In the genomic region with DNA sequence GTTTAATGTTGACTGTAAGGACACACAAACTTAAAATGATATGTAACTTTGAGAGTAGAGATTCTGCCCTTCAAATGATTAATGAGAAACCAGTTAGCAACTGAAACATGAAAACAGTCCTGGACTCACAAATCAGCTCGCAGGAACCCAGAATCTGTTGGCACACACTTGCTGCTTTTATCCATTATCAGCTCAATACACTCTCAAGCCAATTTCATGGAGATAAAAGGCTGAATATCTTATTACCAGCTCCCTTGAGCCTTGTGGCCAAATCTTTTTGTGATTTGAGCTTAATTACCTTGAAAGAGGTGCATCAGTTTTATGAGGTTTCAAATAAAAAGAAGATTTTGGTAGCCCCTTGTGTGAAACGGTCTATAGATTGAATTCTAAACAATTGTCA, we compare ENCODE assay signal across 19 mouse cellular contexts.
DNase-seq lines count a peak whose midpoint lies in the region; ATAC-seq and TF ChIP-seq lines count a peak whose summit lies in the region.
"Had no signal": no experiment of that assay in that cellular context is flagged by ENCODE, and none has a peak within 500 bp of the region (broad histone marks: within the 10 kb centered on the region; RNA-seq: fewer than 3 reads in every experiment).

No protein-coding gene starts in this region.

- no peaks in the 10 kb centered on the region for H3K36me3 ChIP-seq in forebrain, embryonic 14.5 days (ENCODE audit: control insufficient read depth, insufficient read depth, low read length)
- no peaks in the 10 kb centered on the region for H3K36me3 ChIP-seq in forebrain, embryonic 11.5 days (ENCODE audit: control insufficient read depth, insufficient read depth, low read length)
- no peaks in the 10 kb centered on the region for H3K36me3 ChIP-seq in midbrain, embryonic 14.5 days (ENCODE audit: control insufficient read depth, insufficient read depth, low read length)
- H3K36me3 ChIP-seq in midbrain, embryonic 10.5 days = no peaks in the 10 kb centered on the region
- H3K36me3 ChIP-seq: embryonic facial prominence, embryonic 10.5 days; embryonic facial prominence, embryonic 12.5 days; forebrain, embryonic 12.5 days; forebrain, embryonic 15.5 days had no signal

- TF ChIP-seq CTCF in brain, embryonic 14.5 days (IDR thresholded peaks at IDR 0.05; ENCODE audit: borderline replicate concordance, extremely low read depth, insufficient read depth, insufficient read length) = no peak

- no peak overlapping the region for H3K27ac ChIP-seq in forebrain, embryonic 14.5 days (ENCODE audit: low read depth, low read length)
- H3K27ac ChIP-seq in forebrain, embryonic 11.5 days (ENCODE audit: low read depth, low read length) = no peak overlapping the region
- H3K27ac ChIP-seq in midbrain, embryonic 14.5 days (replicated peaks; ENCODE audit: low read depth, low read length) = no peak overlapping the region
- no peak overlapping the region for H3K27ac ChIP-seq in midbrain, embryonic 10.5 days (replicated peaks)
- H3K27ac ChIP-seq: embryonic facial prominence, embryonic 10.5 days; embryonic facial prominence, embryonic 12.5 days; forebrain, embryonic 12.5 days; forebrain, embryonic 15.5 days had no signal

- WGBS in forebrain, embryonic 14.5 days = 13% methylated on average over 2 of the region's 2 CpGs
- 27% methylated on average over 2 of the region's 2 CpGs for WGBS in forebrain, embryonic 11.5 days
- WGBS in midbrain, embryonic 14.5 days = 11% methylated on average over 2 of the region's 2 CpGs
- WGBS in midbrain, embryonic 10.5 days = 43% methylated on average over 2 of the region's 2 CpGs

- no peaks in the 10 kb centered on the region for H3K27me3 ChIP-seq in forebrain, embryonic 14.5 days (replicated peaks; ENCODE audit: control insufficient read depth, insufficient read depth, low read length)
- H3K27me3 ChIP-seq in forebrain, embryonic 11.5 days (ENCODE audit: control insufficient read depth, insufficient read depth, low read length) = no peaks in the 10 kb centered on the region
- H3K27me3 ChIP-seq in midbrain, embryonic 14.5 days (ENCODE audit: control insufficient read depth, insufficient read depth, low read length) = no peaks in the 10 kb centered on the region
- no peaks in the 10 kb centered on the region for H3K27me3 ChIP-seq in midbrain, embryonic 10.5 days (ENCODE audit: low read depth, poor library complexity, severe bottlenecking)
- H3K27me3 ChIP-seq: embryonic facial prominence, embryonic 12.5 days; forebrain, embryonic 12.5 days; forebrain, embryonic 15.5 days had no signal

- ATAC-seq in forebrain, embryonic 14.5 days = no peak
- no peak for ATAC-seq in forebrain, embryonic 11.5 days (replicated peaks; ENCODE audit: low FRiP score)
- ATAC-seq in midbrain, embryonic 14.5 days (ENCODE audit: low FRiP score, low TSS enrichment) = no peak
- ATAC-seq: forebrain, embryonic 15.5 days; forebrain, postnatal 0 days had no signal

- H3K9ac ChIP-seq in forebrain, embryonic 14.5 days (ENCODE audit: low read length) = no peak overlapping the region
- H3K9ac ChIP-seq in forebrain, embryonic 11.5 days (ENCODE audit: low read length) = no peak overlapping the region
- H3K9ac ChIP-seq in midbrain, embryonic 14.5 days (replicated peaks; ENCODE audit: low read length) = no peak overlapping the region
- H3K9ac ChIP-seq: embryonic facial prominence, embryonic 12.5 days; forebrain, embryonic 12.5 days; forebrain, embryonic 15.5 days; forebrain, postnatal 0 days had no signal

- peak; percentile 31 for DNase-seq in forebrain, embryonic 14.5 days (ENCODE audit: low spot score)
- DNase-seq in forebrain, embryonic 11.5 days (ENCODE audit: low spot score) = no peak
- peak; percentile 58 for DNase-seq in midbrain, embryonic 14.5 days
- no peak for DNase-seq in midbrain, embryonic 10.5 days (ENCODE audit: low spot score)
- DNase-seq in brain, embryonic 14.5 days (ENCODE audit: low read depth) = peak; percentile 73
- no peak for DNase-seq in heart, adult 9 months (ENCODE audit: low spot score in 2 of 2)
- DNase-seq: adrenal gland, adult 2 months; adrenal gland, postnatal 10 days; adrenal gland, postnatal 25 days; cerebellum, adult 11-12 months; cerebellum, adult 2 months; cerebellum, adult 9-10 months; cerebellum, postnatal 10 days; cerebellum, postnatal 25 days; forebrain, postnatal 0 days had no signal

- no peak for TF ChIP-seq POLR2A in brain, embryonic 14.5 days (IDR thresholded peaks at IDR 0.05; ENCODE audit: borderline replicate concordance, extremely low read depth, insufficient read depth, insufficient read length, poor library complexity, severe bottlenecking)

- H3K4me2 ChIP-seq in forebrain, embryonic 14.5 days (ENCODE audit: low read length) = no peak overlapping the region
- no peak overlapping the region for H3K4me2 ChIP-seq in forebrain, embryonic 11.5 days (ENCODE audit: low read depth, low read length, severe bottlenecking)
- no peak overlapping the region for H3K4me2 ChIP-seq in midbrain, embryonic 14.5 days (ENCODE audit: low read length)
- H3K4me2 ChIP-seq: embryonic facial prominence, embryonic 12.5 days; forebrain, embryonic 12.5 days; forebrain, embryonic 15.5 days had no signal

- no peaks in the 10 kb centered on the region for H3K9me3 ChIP-seq in forebrain, embryonic 14.5 days (replicated peaks; ENCODE audit: control insufficient read depth, low read length)
- no peaks in the 10 kb centered on the region for H3K9me3 ChIP-seq in forebrain, embryonic 11.5 days (ENCODE audit: control insufficient read depth, low read length)
- H3K9me3 ChIP-seq in midbrain, embryonic 14.5 days (ENCODE audit: control insufficient read depth, low read length) = no peaks in the 10 kb centered on the region
- H3K9me3 ChIP-seq in midbrain, embryonic 10.5 days (replicated peaks) = no peaks in the 10 kb centered on the region
- H3K9me3 ChIP-seq: embryonic facial prominence, embryonic 10.5 days; embryonic facial prominence, embryonic 12.5 days; forebrain, embryonic 12.5 days; forebrain, embryonic 15.5 days had no signal

- no peaks in the 10 kb centered on the region for H3K4me1 ChIP-seq in forebrain, embryonic 14.5 days (ENCODE audit: control insufficient read depth, insufficient read depth, low read length)
- no peaks in the 10 kb centered on the region for H3K4me1 ChIP-seq in forebrain, embryonic 11.5 days (replicated peaks; ENCODE audit: control insufficient read depth, insufficient read depth, low read length)
- no peaks in the 10 kb centered on the region for H3K4me1 ChIP-seq in midbrain, embryonic 14.5 days (ENCODE audit: control insufficient read depth, insufficient read depth, low read length)
- H3K4me1 ChIP-seq in midbrain, embryonic 10.5 days = 0 out of 2 replicates have a peak, but pooled peaks cover 5% of the 10 kb centered on the region
- H3K4me1 ChIP-seq: embryonic facial prominence, embryonic 10.5 days; embryonic facial prominence, embryonic 12.5 days; forebrain, embryonic 12.5 days; forebrain, embryonic 15.5 days had no signal

- no peak overlapping the region for H3K4me3 ChIP-seq in forebrain, embryonic 14.5 days (ENCODE audit: low read depth, low read length)
- no peak overlapping the region for H3K4me3 ChIP-seq in forebrain, embryonic 11.5 days (ENCODE audit: low read depth, low read length)
- no peak overlapping the region for H3K4me3 ChIP-seq in midbrain, embryonic 14.5 days (replicated peaks; ENCODE audit: low read depth, low read length)
- H3K4me3 ChIP-seq in midbrain, embryonic 10.5 days = no peak overlapping the region
- H3K4me3 ChIP-seq: embryonic facial prominence, embryonic 10.5 days; embryonic facial prominence, embryonic 12.5 days; forebrain, embryonic 12.5 days; forebrain, embryonic 15.5 days had no signal

Comparison
In these comparisons a context has a peak if more than half of its experiments do, and no peak if none do; other contexts are left out.
1. DNase-seq: peak in forebrain, embryonic 14.5 days (single experiment), midbrain, embryonic 14.5 days (single experiment) and brain, embryonic 14.5 days (single experiment); none in forebrain, embryonic 11.5 days (single experiment), midbrain, embryonic 10.5 days (single experiment) and heart, adult 9 months (0 of 2).